10 mouse cellular contexts compared by ENCODE assay signal in the genomic region with DNA sequence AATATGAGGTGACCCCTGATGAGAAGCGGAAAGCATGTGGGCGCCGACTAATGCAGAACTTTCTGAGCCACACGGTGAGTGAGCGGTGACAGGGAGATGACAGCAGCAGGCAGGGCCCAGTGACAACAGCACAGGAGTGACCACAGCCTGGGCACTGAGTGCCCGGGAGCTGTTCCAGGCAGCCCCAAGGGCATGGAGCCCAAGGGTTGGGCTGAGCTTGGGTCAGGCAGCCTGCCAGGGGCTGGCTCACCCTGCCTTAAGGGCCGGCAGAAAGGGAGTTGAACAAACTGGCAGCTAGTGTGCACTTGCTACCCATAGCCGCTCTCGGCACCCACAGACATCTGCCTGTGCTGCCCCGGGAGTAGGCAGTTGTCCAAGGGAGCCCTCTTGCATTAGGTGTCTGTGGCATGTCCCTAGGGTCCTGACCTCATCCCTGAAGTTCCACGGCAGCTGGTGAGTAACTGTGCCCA. TPM values are rescaled to one million over a fixed set of nuclear protein-coding genes. Genes with fewer than 3 reads are reported as not detected.
DNase-seq lines count a peak whose midpoint lies in the region; ATAC-seq and TF ChIP-seq lines count a peak whose summit lies in the region.
"Had no signal": no experiment of that assay in that cellular context is flagged by ENCODE, and none has a peak within 500 bp of the region (broad histone marks: within the 10 kb centered on the region; RNA-seq: fewer than 3 reads in every experiment).

No protein-coding gene starts in this region.

- no peak for TF ChIP-seq CTCF in cerebellum, adult 2 months (IDR thresholded peaks at IDR 0.05; ENCODE audit: borderline replicate concordance, insufficient read depth, low read depth, low read length)
- TF ChIP-seq CTCF in stomach, postnatal 0 days (IDR thresholded peaks at IDR 0.05; ENCODE audit: low read depth), result no peak

- peak; percentile 85 for ATAC-seq in heart, embryonic 16.5 days (replicated peaks; ENCODE audit: extremely low read depth, insufficient read depth, low FRiP score)
- ATAC-seq in stomach, postnatal 0 days (ENCODE audit: low FRiP score, low TSS enrichment), result no peak
- ATAC-seq in inflammation-experienced regulatory T-cells, adult 6 months, result no peak

- no peaks in the 10 kb centered on the region for H3K9me3 ChIP-seq in heart, embryonic 16.5 days (replicated peaks; ENCODE audit: control insufficient read depth, low read length)
- no peaks in the 10 kb centered on the region for H3K9me3 ChIP-seq in stomach, postnatal 0 days (ENCODE audit: control insufficient read depth, low read length)
- H3K9me3 ChIP-seq: heart, embryonic 13.5 days; limb, embryonic 15.5 days had no signal

- no peaks in the 10 kb centered on the region for H3K27me3 ChIP-seq in cerebellum, adult 2 months (ENCODE audit: control insufficient read depth, insufficient read depth, low read length)
- no peaks in the 10 kb centered on the region for H3K27me3 ChIP-seq in heart, embryonic 16.5 days (ENCODE audit: control insufficient read depth, insufficient read depth, low read length)
- H3K27me3 ChIP-seq in stomach, postnatal 0 days (ENCODE audit: control insufficient read depth, insufficient read depth, low read length), result no peaks in the 10 kb centered on the region
- H3K27me3 ChIP-seq: heart, embryonic 13.5 days; limb, embryonic 15.5 days had no signal

- 27% methylated on average over 11 of the region's 11 CpGs for WGBS in cerebellum, adult 2 months
- WGBS in heart, embryonic 16.5 days, result 50% methylated on average over 11 of the region's 11 CpGs
- WGBS in stomach, postnatal 0 days, result 87% methylated on average over 11 of the region's 11 CpGs

- peak; percentile 59 to 67 for DNase-seq in cerebellum, adult 2 months
- DNase-seq in cerebellum, adult 8-10 months, result no peak
- DNase-seq in right cerebral cortex, adult 18-20 months, result peak; percentile 59
- DNase-seq in right cerebral cortex, postnatal 36 days (ENCODE audit: low spot score in 2 of 2), result no peak
- no peak for DNase-seq in stomach, postnatal 0 days (ENCODE audit: low spot score)
- DNase-seq in retina, embryonic 14.5 days (ENCODE audit: low spot score), result no peak

- no peak overlapping the region for H3K4me2 ChIP-seq in heart, embryonic 16.5 days (ENCODE audit: low read depth, low read length)
- no peak overlapping the region for H3K4me2 ChIP-seq in stomach, postnatal 0 days (replicated peaks; ENCODE audit: low read depth)
- H3K4me2 ChIP-seq: heart, embryonic 13.5 days; limb, embryonic 15.5 days had no signal

- peaks cover 12% of the 10 kb centered on the region for H3K4me1 ChIP-seq in cerebellum, adult 2 months (ENCODE audit: control insufficient read depth, insufficient read depth, low read length)
- peaks cover 44% of the 10 kb centered on the region for H3K4me1 ChIP-seq in heart, embryonic 16.5 days (ENCODE audit: control insufficient read depth, insufficient read depth, low read length)
- H3K4me1 ChIP-seq in stomach, postnatal 0 days (replicated peaks; ENCODE audit: control insufficient read depth, insufficient read depth), result no peaks in the 10 kb centered on the region; the same call in 1 of the 2 replicates

- no peak for TF ChIP-seq EP300 in stomach, postnatal 0 days (optimal IDR thresholded peaks at IDR 0.05)

- peaks cover 42% of the 10 kb centered on the region for H3K36me3 ChIP-seq in heart, embryonic 16.5 days (ENCODE audit: control insufficient read depth, insufficient read depth)
- H3K36me3 ChIP-seq in stomach, postnatal 0 days (ENCODE audit: control insufficient read depth, insufficient read depth, low read length), result peaks cover 15% of the 10 kb centered on the region

- no peak overlapping the region; the same call in 1 of the 2 replicates for H3K9ac ChIP-seq in heart, embryonic 16.5 days (ENCODE audit: low read length)
- H3K9ac ChIP-seq in stomach, postnatal 0 days (ENCODE audit: low read length), result no peak overlapping the region
- H3K9ac ChIP-seq: heart, embryonic 13.5 days; limb, embryonic 15.5 days had no signal

- no peak for TF ChIP-seq POLR2A in cerebellum, adult 2 months (IDR thresholded peaks at IDR 0.05; ENCODE audit: borderline replicate concordance, insufficient read depth, low read length)

- H3K4me3 ChIP-seq in cerebellum, adult 2 months (replicated peaks; ENCODE audit: insufficient read depth, low read depth, low read length), result no peak overlapping the region
- H3K4me3 ChIP-seq in heart, embryonic 16.5 days (ENCODE audit: low read length), result no peak overlapping the region
- H3K4me3 ChIP-seq in stomach, postnatal 0 days (ENCODE audit: low read depth, low read length), result no peak overlapping the region
- H3K4me3 ChIP-seq: heart, embryonic 13.5 days; limb, embryonic 15.5 days had no signal

- no peak overlapping the region for H3K27ac ChIP-seq in cerebellum, adult 2 months (ENCODE audit: insufficient read depth, low read length)
- peak overlapping the region; percentile 76 for H3K27ac ChIP-seq in heart, embryonic 16.5 days (ENCODE audit: low read length)
- H3K27ac ChIP-seq in stomach, postnatal 0 days (replicated peaks), result 0 out of 2 replicates have a peak overlapping the region, but pooled peaks have one; percentile 4
- H3K27ac ChIP-seq: heart, embryonic 13.5 days; limb, embryonic 15.5 days had no signal

RNA-seq across cellular contexts. Expression of gene Grk6, which starts 5.7 kb away (rescaled TPM):
- 52.7 and 53.9 TPM in 2 replicates for polyA plus RNA-seq in cerebellum, adult 2 months (2012; rRNA removed)
- polyA plus RNA-seq in heart, embryonic 16.5 days (2015; fragmentation: Nextera tagmentation; extraction: Ambion mirVana), result 11.4 and 19.4 TPM in 2 replicates
- 17.7 and 19.0 TPM in 2 replicates for polyA plus RNA-seq in stomach, postnatal 0 days (2015; fragmentation: Nextera tagmentation; extraction: Ambion mirVana)
- polyA plus RNA-seq in inflammation-experienced regulatory T-cells, adult 6 months (2017; shearing (Covaris generic)), result 10 to 100 TPM; 35.3 to 50.0 (median 40.5) TPM

RNA-seq across cellular contexts. Expression of gene Prr7, which starts 13.5 kb away (rescaled TPM):
- 10.7 and 13.0 TPM in 2 replicates for polyA plus RNA-seq in cerebellum, adult 2 months (2012; rRNA removed)
- polyA plus RNA-seq in heart, embryonic 16.5 days (2015; fragmentation: Nextera tagmentation; extraction: Ambion mirVana), result 0.25 and 0.28 TPM in 2 replicates
- polyA plus RNA-seq in stomach, postnatal 0 days (2015; fragmentation: Nextera tagmentation; extraction: Ambion mirVana), result 0.13 and 0.28 TPM in 2 replicates
- under 1 TPM in 1 of 3 experiments, not detected in 2; 0.26 TPM for polyA plus RNA-seq in inflammation-experienced regulatory T-cells, adult 6 months (2017; shearing (Covaris generic))
- polyA plus RNA-seq: heart, embryonic 13.5 days had no signal

RNA-seq across cellular contexts. Expression of gene F12, which starts 24.0 kb away (rescaled TPM):
- polyA plus RNA-seq in cerebellum, adult 2 months (2012; rRNA removed), result 0.05 and 0.11 TPM in 2 replicates
- polyA plus RNA-seq in heart, embryonic 16.5 days (2015; fragmentation: Nextera tagmentation; extraction: Ambion mirVana), result 0.25 TPM in 1 of 2 replicates, not detected in the other
- polyA plus RNA-seq in stomach, postnatal 0 days (2015; fragmentation: Nextera tagmentation; extraction: Ambion mirVana), result 0.41 and 0.68 TPM in 2 replicates
- polyA plus RNA-seq in inflammation-experienced regulatory T-cells, adult 6 months (2017; shearing (Covaris generic)), result under 1 TPM in 1 of 3 experiments, not detected in 2; 0.24 TPM

RNA-seq across cellular contexts. Expression of gene Pfn3, which starts 35.5 kb away (rescaled TPM):
- polyA plus RNA-seq in cerebellum, adult 2 months (2012; rRNA removed), result not detected in 2 replicates
- not detected in 2 replicates for polyA plus RNA-seq in heart, embryonic 16.5 days (2015; fragmentation: Nextera tagmentation; extraction: Ambion mirVana)
- not detected in 2 replicates for polyA plus RNA-seq in stomach, postnatal 0 days (2015; fragmentation: Nextera tagmentation; extraction: Ambion mirVana)
- polyA plus RNA-seq in inflammation-experienced regulatory T-cells, adult 6 months (2017; shearing (Covaris generic)), result not detected
- polyA plus RNA-seq: heart, embryonic 13.5 days; limb, embryonic 15.5 days had no signal

RNA-seq across cellular contexts. Expression of gene Dbn1, which starts 37.4 kb away (rescaled TPM):
- 97.4 and 108 TPM in 2 replicates for polyA plus RNA-seq in cerebellum, adult 2 months (2012; rRNA removed)
- polyA plus RNA-seq in heart, embryonic 16.5 days (2015; fragmentation: Nextera tagmentation; extraction: Ambion mirVana), result 59.4 and 62.5 TPM in 2 replicates
- polyA plus RNA-seq in stomach, postnatal 0 days (2015; fragmentation: Nextera tagmentation; extraction: Ambion mirVana), result 39.3 and 40.4 TPM in 2 replicates
- polyA plus RNA-seq in inflammation-experienced regulatory T-cells, adult 6 months (2017; shearing (Covaris generic)), result under 1 TPM in 1 of 3 experiments, not detected in 2; 0.15 TPM

Comparison
In these comparisons a context has a peak if more than half of its experiments do, and no peak if none do; other contexts are left out.
1. DNase-seq: peak in cerebellum, adult 2 months (2 of 2) and right cerebral cortex, adult 18-20 months (single experiment); none in cerebellum, adult 8-10 months (single experiment), right cerebral cortex, postnatal 36 days (0 of 2), stomach, postnatal 0 days (single experiment) and retina, embryonic 14.5 days (single experiment).